Mouse (Mus musculus) limb, embryonic 10.5 days (tissue): ENCODE measurements around the gene Mmd. TPM values are rescaled to one million over a fixed set of nuclear protein-coding genes. Genes with fewer than 3 reads are reported as not detected.
A peak's percentile ranks its signal among the peaks of the same experiment; 100 is the strongest.

Experiments used
- DNase-seq: peaks from one replicate; pipeline ENCODE4 v3.0.0-alpha.2; 2017; ENCODE audit warnings: low spot score
- H3K27ac ChIP-seq: fragments of 300-500 bp; sonication (generic); 2 replicates; pipeline ENCODE4 v1.5.1; 2016; ENCODE audit warnings: mild to moderate bottlenecking
- H3K27me3 ChIP-seq: fragments of 300-500 bp; sonication (generic); 2 replicates; pipeline ENCODE4 v1.6.1; 2016; ENCODE audit warnings: low read depth, mild to moderate bottlenecking; ENCODE audit not compliant: poor library complexity, severe bottlenecking
- H3K36me3 ChIP-seq: fragments of 300-500 bp; sonication (generic); 2 replicates; pipeline ENCODE4 v1.6.1; 2016; ENCODE audit warnings: mild to moderate bottlenecking, moderate library complexity
- H3K4me1 ChIP-seq: fragments of 300-500 bp; sonication (generic); 2 replicates; pipeline ENCODE4 v1.6.1; 2016
- H3K4me3 ChIP-seq: fragments of 300-500 bp; sonication (generic); 2 replicates; pipeline ENCODE4 v1.5.1; 2016; ENCODE audit warnings: mild to moderate bottlenecking, moderate library complexity
- H3K9me3 ChIP-seq: fragments of 300-500 bp; sonication (generic); replicated peaks from 2 replicates; pipeline ENCODE4 v1.6.1; 2016; ENCODE audit warnings: mild to moderate bottlenecking
- WGBS: fragments of 180-500 bp; shearing (Covaris S2); methylation state at CpG from one replicate; pipeline ENCODE4 v1.1.7; 2016; 5-methylcytosine and 5-hydroxymethylcytosine counted together
- polyA plus RNA-seq: library from polyadenylated mRNA; unstranded; fragments of >200 nt; fragmentation: Nextera tagmentation; extraction: Ambion mirVana; gene quantifications from 2 replicates; pipeline ENCODE4 v1.2.1, GENCODE M21; 2016

The Mmd gene
- polyA plus RNA-seq, result 38.0 and 38.7 TPM in 2 replicates

- no peaks in the 10 kb centered on the region for H3K9me3 ChIP-seq
- peak within 1 kb of the TSS; percentile 96 for H3K27ac ChIP-seq
- no peaks in the 10 kb centered on the region for H3K27me3 ChIP-seq
- peak; percentile 94 for DNase-seq
- H3K4me3 ChIP-seq, result peak within 1 kb of the TSS; percentile 73
- WGBS, result under 1% methylated on average over 49 of the region's 51 CpGs
- peaks cover 25% of the 10 kb centered on the region for H3K4me1 ChIP-seq
- 0 out of 2 replicates have a peak, but pooled peaks cover 12% of the 10 kb centered on the region for H3K36me3 ChIP-seq
Observed at GRCm38 (mm10) chr11:90249025-90249650, at the start of gene Mmd. TSS of gene Mmd (plus strand) at chr11:90249456.

GRCm38 (mm10) chr11:90200826-90201225 is 48.4 kb upstream of the Mmd start:
- WGBS, result 82% methylated on average over 2 of the region's 2 CpGs
- no peaks in the 10 kb centered on the region for H3K36me3 ChIP-seq
- no peak overlapping the region for H3K4me3 ChIP-seq
- H3K27ac ChIP-seq, result no peak overlapping the region
- H3K27me3 ChIP-seq, result no peaks in the 10 kb centered on the region
- DNase-seq, result no peak
- no peaks in the 10 kb centered on the region for H3K4me1 ChIP-seq
- H3K9me3 ChIP-seq, result no peaks in the 10 kb centered on the region

GRCm38 (mm10) chr11:90214246-90214645 is 35.0 kb upstream of the Mmd start:
- DNase-seq, result no peak
- WGBS, result 81% methylated on average over 7 of the region's 7 CpGs
- H3K4me1 ChIP-seq, result no peaks in the 10 kb centered on the region
- H3K36me3 ChIP-seq, result no peaks in the 10 kb centered on the region
- no peaks in the 10 kb centered on the region for H3K27me3 ChIP-seq
- H3K9me3 ChIP-seq, result no peaks in the 10 kb centered on the region
- H3K27ac ChIP-seq, result no peak overlapping the region
- H3K4me3 ChIP-seq, result no peak overlapping the region

- Histone ChIP-seq H3K27ac (no peak overlapping the region), H3K9me3 (no peaks in the 10 kb centered on the region), H3K36me3 (no peaks in the 10 kb centered on the region), H3K27me3 (no peaks in the 10 kb centered on the region), H3K4me3 (no peak overlapping the region), H3K4me1 (peaks cover 8% of the 10 kb centered on the region)
- 71% methylated on average over 6 of the region's 6 CpGs for whole genome bisulfite sequencing
- no peak for DNase-seq
Observed at GRCm38 (mm10) chr11:90220022-90220645, 29.1 kb upstream of the Mmd start.

- Histone ChIP-seq H3K9me3 (no peaks in the 10 kb centered on the region), H3K27ac (no peak overlapping the region), H3K27me3 (no peaks in the 10 kb centered on the region), H3K4me1 (peaks cover 8% of the 10 kb centered on the region), H3K36me3 (no peaks in the 10 kb centered on the region), H3K4me3 (no peak overlapping the region)
- DNase-seq, result no peak
- 31% methylated on average over 2 of the region's 2 CpGs for WGBS
Observed at GRCm38 (mm10) chr11:90220750-90221149, 28.5 kb upstream of the Mmd start.

- Histone ChIP-seq H3K4me3 (no peak overlapping the region), H3K4me1 (peaks cover 11% of the 10 kb centered on the region), H3K9me3 (no peaks in the 10 kb centered on the region), H3K27ac (no peak overlapping the region), H3K36me3 (no peaks in the 10 kb centered on the region), H3K27me3 (no peaks in the 10 kb centered on the region)
- 58% methylated on average over 11 of the region's 11 CpGs for WGBS
- no peak for DNase-seq
Observed at GRCm38 (mm10) chr11:90224914-90225470, 24.3 kb upstream of the Mmd start.

- Histone ChIP-seq H3K27ac (no peak overlapping the region), H3K9me3 (no peaks in the 10 kb centered on the region), H3K27me3 (no peaks in the 10 kb centered on the region), H3K4me1 (peaks cover 5% of the 10 kb centered on the region), H3K36me3 (no peaks in the 10 kb centered on the region), H3K4me3 (no peak overlapping the region)
- DNase-seq, result no peak
- WGBS, result 71% methylated on average over 12 of the region's 12 CpGs
Observed at GRCm38 (mm10) chr11:90227000-90227922, 22.0 kb upstream of the Mmd start.

GRCm38 (mm10) chr11:90228251-90228949 is 20.9 kb upstream of the Mmd start:
- no peak overlapping the region for H3K4me3 ChIP-seq
- H3K9me3 ChIP-seq, result no peaks in the 10 kb centered on the region
- no peak for DNase-seq
- no peak overlapping the region for H3K27ac ChIP-seq
- no peaks in the 10 kb centered on the region for H3K27me3 ChIP-seq
- 90% methylated on average over 9 of the region's 9 CpGs for WGBS
- peaks cover 5% of the 10 kb centered on the region for H3K4me1 ChIP-seq
- H3K36me3 ChIP-seq, result no peaks in the 10 kb centered on the region

- no peak for DNase-seq
- peaks cover 5% of the 10 kb centered on the region for H3K4me1 ChIP-seq
- H3K4me3 ChIP-seq, result no peak overlapping the region
- no peaks in the 10 kb centered on the region for H3K27me3 ChIP-seq
- H3K9me3 ChIP-seq, result no peaks in the 10 kb centered on the region
- H3K27ac ChIP-seq, result no peak overlapping the region
- H3K36me3 ChIP-seq, result no peaks in the 10 kb centered on the region
Observed at GRCm38 (mm10) chr11:90229800-90230199, 19.5 kb upstream of the Mmd start.

- H3K27ac ChIP-seq, result no peak overlapping the region
- H3K27me3 ChIP-seq, result no peaks in the 10 kb centered on the region
- H3K9me3 ChIP-seq, result no peaks in the 10 kb centered on the region
- H3K4me3 ChIP-seq, result no peak overlapping the region
- DNase-seq, result no peak
- 87% methylated on average over 2 of the region's 2 CpGs for WGBS
- H3K36me3 ChIP-seq, result no peaks in the 10 kb centered on the region
- H3K4me1 ChIP-seq, result peaks cover 5% of the 10 kb centered on the region; the same call in 1 of the 2 replicates
Observed at GRCm38 (mm10) chr11:90230671-90231070, 18.6 kb upstream of the Mmd start.

GRCm38 (mm10) chr11:90231631-90232030 is 17.6 kb upstream of the Mmd start:
- Histone ChIP-seq H3K4me1 (peaks cover 5% of the 10 kb centered on the region; the same call in 1 of the 2 replicates), H3K4me3 (no peak overlapping the region), H3K27me3 (no peaks in the 10 kb centered on the region), H3K9me3 (no peaks in the 10 kb centered on the region), H3K27ac (no peak overlapping the region), H3K36me3 (no peaks in the 10 kb centered on the region)
- WGBS, result 68% methylated on average over 2 of the region's 2 CpGs
- no peak for DNase-seq

GRCm38 (mm10) chr11:90232685-90233084 is 16.6 kb upstream of the Mmd start:
- Histone ChIP-seq H3K9me3 (no peaks in the 10 kb centered on the region), H3K4me3 (no peak overlapping the region), H3K4me1 (peaks cover under 1% of the 10 kb centered on the region; the same call in 1 of the 2 replicates), H3K27ac (no peak overlapping the region), H3K27me3 (no peaks in the 10 kb centered on the region), H3K36me3 (no peaks in the 10 kb centered on the region)
- no peak for DNase-seq
- 43% methylated on average over 4 of the region's 4 CpGs for WGBS
